Mouse (Mus musculus): ENCODE measurements around the gene Ptpra. TPM values are rescaled to one million over a fixed set of nuclear protein-coding genes. Genes with fewer than 3 reads are reported as not detected.

The Ptpra gene
- polyA plus RNA-seq, 1 experiment: 113 TPM

- Histone ChIP-seq H3K4me1 (replicated peaks; ENCODE audit: control insufficient read depth, insufficient read depth, low read length) (peaks cover 7% of the 10 kb centered on the region), H3K36me3 (ENCODE audit: control insufficient read depth, insufficient read depth, low read length) (no peaks in the 10 kb centered on the region), H3K4me3 (ENCODE audit: control insufficient read depth, insufficient read depth, low read length) (no peak overlapping the region), H3K27me3 (ENCODE audit: control insufficient read depth, insufficient read depth, low read length) (no peaks in the 10 kb centered on the region), H3K27ac (ENCODE audit: control insufficient read depth, insufficient read depth, low read length) (no peak overlapping the region)
- TF ChIP-seq CTCF (IDR thresholded peaks at IDR 0.05; ENCODE audit: borderline replicate concordance, control insufficient read depth, extremely low read depth, insufficient read depth, low read length, poor library complexity): no peak
- no peak for TF ChIP-seq POLR2A (IDR thresholded peaks at IDR 0.05; ENCODE audit: control insufficient read depth, extremely low read depth, insufficient read depth, low read length, poor library complexity)
- DNase-seq: no peak
- WGBS: 25% methylated on average over 5 of the region's 5 CpGs
These were observed 25.0 kb upstream of the Ptpra start for GRCm38 (mm10) chr2:130425112-130425511.

- no peak overlapping the region for H3K27ac ChIP-seq (ENCODE audit: control insufficient read depth, insufficient read depth, low read length)
- H3K27me3 ChIP-seq (ENCODE audit: control insufficient read depth, insufficient read depth, low read length): no peaks in the 10 kb centered on the region
- H3K4me1 ChIP-seq (replicated peaks; ENCODE audit: control insufficient read depth, insufficient read depth, low read length): peaks cover 2% of the 10 kb centered on the region; the same call in 1 of the 2 replicates
- no peak for TF ChIP-seq CTCF (IDR thresholded peaks at IDR 0.05; ENCODE audit: borderline replicate concordance, control insufficient read depth, extremely low read depth, insufficient read depth, low read length, poor library complexity)
- no peak overlapping the region for H3K4me3 ChIP-seq (ENCODE audit: control insufficient read depth, insufficient read depth, low read length)
- H3K36me3 ChIP-seq (ENCODE audit: control insufficient read depth, insufficient read depth, low read length): no peaks in the 10 kb centered on the region
- WGBS: 83% methylated on average over 2 of the region's 2 CpGs
- no peak for DNase-seq
These were observed 20.2 kb upstream of the Ptpra start for GRCm38 (mm10) chr2:130429851-130430250.

- Histone ChIP-seq H3K36me3 (ENCODE audit: control insufficient read depth, insufficient read depth, low read length) (no peaks in the 10 kb centered on the region), H3K4me1 (replicated peaks; ENCODE audit: control insufficient read depth, insufficient read depth, low read length) (no peaks in the 10 kb centered on the region), H3K4me3 (ENCODE audit: control insufficient read depth, insufficient read depth, low read length) (no peak overlapping the region), H3K27ac (ENCODE audit: control insufficient read depth, insufficient read depth, low read length) (no peak overlapping the region), H3K27me3 (ENCODE audit: control insufficient read depth, insufficient read depth, low read length) (no peaks in the 10 kb centered on the region)
- WGBS: 84% methylated on average over 3 of the region's 3 CpGs
- no peak for DNase-seq
- TF ChIP-seq CTCF (IDR thresholded peaks at IDR 0.05; ENCODE audit: borderline replicate concordance, control insufficient read depth, extremely low read depth, insufficient read depth, low read length, poor library complexity) (no peak), POLR2A (IDR thresholded peaks at IDR 0.05; ENCODE audit: control insufficient read depth, extremely low read depth, insufficient read depth, low read length, poor library complexity) (no peak)
These were observed 19.6 kb upstream of the Ptpra start for GRCm38 (mm10) chr2:130430484-130430883.

GRCm38 (mm10) chr2:130432157-130432556 lies 17.9 kb upstream of the Ptpra start:
- Histone ChIP-seq H3K36me3 (ENCODE audit: control insufficient read depth, insufficient read depth, low read length) (no peaks in the 10 kb centered on the region), H3K4me3 (ENCODE audit: control insufficient read depth, insufficient read depth, low read length) (no peak overlapping the region), H3K4me1 (replicated peaks; ENCODE audit: control insufficient read depth, insufficient read depth, low read length) (peaks cover 2% of the 10 kb centered on the region), H3K27ac (ENCODE audit: control insufficient read depth, insufficient read depth, low read length) (no peak overlapping the region), H3K27me3 (ENCODE audit: control insufficient read depth, insufficient read depth, low read length) (no peaks in the 10 kb centered on the region)
- no peak for DNase-seq
- WGBS: 96% methylated on average over 3 of the region's 3 CpGs
- TF ChIP-seq POLR2A (IDR thresholded peaks at IDR 0.05; ENCODE audit: control insufficient read depth, extremely low read depth, insufficient read depth, low read length, poor library complexity): no peak

- H3K36me3 ChIP-seq (ENCODE audit: control insufficient read depth, insufficient read depth, low read length): peaks cover 4% of the 10 kb centered on the region
- H3K4me3 ChIP-seq (ENCODE audit: control insufficient read depth, insufficient read depth, low read length): no peak overlapping the region
- WGBS: 25% methylated on average over 4 of the region's 4 CpGs
- peak; percentile 67 for DNase-seq
- no peak overlapping the region for H3K27ac ChIP-seq (ENCODE audit: control insufficient read depth, insufficient read depth, low read length)
- peaks cover 6% of the 10 kb centered on the region for H3K4me1 ChIP-seq (replicated peaks; ENCODE audit: control insufficient read depth, insufficient read depth, low read length)
- H3K27me3 ChIP-seq (ENCODE audit: control insufficient read depth, insufficient read depth, low read length): no peaks in the 10 kb centered on the region
- TF ChIP-seq POLR2A (IDR thresholded peaks at IDR 0.05; ENCODE audit: control insufficient read depth, extremely low read depth, insufficient read depth, low read length, poor library complexity) (no peak), CTCF (IDR thresholded peaks at IDR 0.05; ENCODE audit: borderline replicate concordance, control insufficient read depth, extremely low read depth, insufficient read depth, low read length, poor library complexity) (peak; percentile 59; the same call in 1 of the 2 replicates)
These were observed 16.9 kb upstream of the Ptpra start for GRCm38 (mm10) chr2:130433152-130433551.

- Histone ChIP-seq H3K4me3 (ENCODE audit: control insufficient read depth, insufficient read depth, low read length) (no peak overlapping the region), H3K27me3 (ENCODE audit: control insufficient read depth, insufficient read depth, low read length) (no peaks in the 10 kb centered on the region), H3K27ac (ENCODE audit: control insufficient read depth, insufficient read depth, low read length) (no peak overlapping the region), H3K36me3 (ENCODE audit: control insufficient read depth, insufficient read depth, low read length) (peaks cover 37% of the 10 kb centered on the region), H3K4me1 (replicated peaks; ENCODE audit: control insufficient read depth, insufficient read depth, low read length) (peaks cover 6% of the 10 kb centered on the region)
- WGBS: 97% methylated on average over 1 of the region's 1 CpGs
- TF ChIP-seq CTCF (IDR thresholded peaks at IDR 0.05; ENCODE audit: borderline replicate concordance, control insufficient read depth, extremely low read depth, insufficient read depth, low read length, poor library complexity) (no peak), POLR2A (IDR thresholded peaks at IDR 0.05; ENCODE audit: control insufficient read depth, extremely low read depth, insufficient read depth, low read length, poor library complexity) (no peak)
- DNase-seq: no peak
These were observed 13.3 kb upstream of the Ptpra start for GRCm38 (mm10) chr2:130436769-130437168.

GRCm38 (mm10) chr2:130438861-130439260 lies 11.2 kb upstream of the Ptpra start:
- no peak for TF ChIP-seq POLR2A (IDR thresholded peaks at IDR 0.05; ENCODE audit: control insufficient read depth, extremely low read depth, insufficient read depth, low read length, poor library complexity)
- 94% methylated on average over 3 of the region's 3 CpGs for WGBS
- peaks cover 57% of the 10 kb centered on the region for H3K36me3 ChIP-seq (ENCODE audit: control insufficient read depth, insufficient read depth, low read length)
- H3K4me1 ChIP-seq (replicated peaks; ENCODE audit: control insufficient read depth, insufficient read depth, low read length): peaks cover 6% of the 10 kb centered on the region
- no peak overlapping the region for H3K27ac ChIP-seq (ENCODE audit: control insufficient read depth, insufficient read depth, low read length)
- no peak overlapping the region for H3K4me3 ChIP-seq (ENCODE audit: control insufficient read depth, insufficient read depth, low read length)
- no peaks in the 10 kb centered on the region for H3K27me3 ChIP-seq (ENCODE audit: control insufficient read depth, insufficient read depth, low read length)
- no peak for DNase-seq

Measured in thymus, adult 2 months (tissue).